In genomic region chr7:74551338-74551999, GRCm38 (mm10) we compare ENCODE assay signal across 10 mouse cellular contexts. TPM values are rescaled to one million over a fixed set of nuclear protein-coding genes. Genes with fewer than 3 reads are reported as not detected.
DNase-seq lines count a peak whose midpoint lies in the region; ATAC-seq and TF ChIP-seq lines count a peak whose summit lies in the region.
"Had no signal": no experiment of that assay in that cellular context is flagged by ENCODE, and none has a peak within 500 bp of the region (broad histone marks: within the 10 kb centered on the region; RNA-seq: fewer than 3 reads in every experiment).

No protein-coding gene starts in this region.

- peak overlapping the region; percentile 91; the same call in 1 of the 2 replicates for H3K4me2 ChIP-seq in forebrain, embryonic 12.5 days
- no peak overlapping the region for H3K4me2 ChIP-seq in forebrain, embryonic 11.5 days (ENCODE audit: low read depth, low read length, severe bottlenecking)
- H3K4me2 ChIP-seq in hindbrain, embryonic 16.5 days (ENCODE audit: low read length) = peak overlapping the region; percentile 91
- no peak overlapping the region for H3K4me2 ChIP-seq in lung, postnatal 0 days (replicated peaks; ENCODE audit: low read depth, low read length)

- TF ChIP-seq CTCF in lung, postnatal 0 days (IDR thresholded peaks at IDR 0.05) = no peak

- 85% methylated on average over 9 of the region's 9 CpGs for WGBS in forebrain, embryonic 12.5 days
- WGBS in forebrain, embryonic 11.5 days = 80% methylated on average over 9 of the region's 9 CpGs
- WGBS in hindbrain, embryonic 16.5 days = 72% methylated on average over 9 of the region's 9 CpGs
- WGBS in lung, postnatal 0 days = 66% methylated on average over 9 of the region's 9 CpGs

- H3K9ac ChIP-seq in forebrain, embryonic 12.5 days = no peak overlapping the region
- no peak overlapping the region for H3K9ac ChIP-seq in forebrain, embryonic 11.5 days (ENCODE audit: low read length)
- no peak overlapping the region for H3K9ac ChIP-seq in hindbrain, embryonic 16.5 days (ENCODE audit: low read depth, low read length)
- no peak overlapping the region for H3K9ac ChIP-seq in lung, postnatal 0 days (replicated peaks; ENCODE audit: low read depth)

- ATAC-seq in forebrain, embryonic 12.5 days (ENCODE audit: low FRiP score) = no peak
- no peak for ATAC-seq in forebrain, embryonic 11.5 days (replicated peaks; ENCODE audit: low FRiP score)
- ATAC-seq in megakaryocyte, adult 5-6 weeks (ENCODE audit: poor library complexity, severe bottlenecking) = no peak
- no peak for ATAC-seq in hindbrain, embryonic 16.5 days
- ATAC-seq in lung, postnatal 0 days = no peak

- TF ChIP-seq EP300 in lung, postnatal 0 days (IDR thresholded peaks at IDR 0.05) = no peak

- no peaks in the 10 kb centered on the region for H3K9me3 ChIP-seq in forebrain, embryonic 12.5 days
- no peaks in the 10 kb centered on the region for H3K9me3 ChIP-seq in forebrain, embryonic 11.5 days (ENCODE audit: control insufficient read depth, low read length)
- no peaks in the 10 kb centered on the region for H3K9me3 ChIP-seq in megakaryocyte, embryonic 14.5 days
- H3K9me3 ChIP-seq in hindbrain, embryonic 16.5 days (ENCODE audit: control insufficient read depth, low read length) = no peaks in the 10 kb centered on the region
- no peaks in the 10 kb centered on the region for H3K9me3 ChIP-seq in lung, postnatal 0 days (ENCODE audit: low read length)

- H3K36me3 ChIP-seq in forebrain, embryonic 12.5 days (replicated peaks) = no peaks in the 10 kb centered on the region
- no peaks in the 10 kb centered on the region for H3K36me3 ChIP-seq in forebrain, embryonic 11.5 days (ENCODE audit: control insufficient read depth, insufficient read depth, low read length)
- H3K36me3 ChIP-seq in megakaryocyte, embryonic 14.5 days (replicated peaks; ENCODE audit: low read length) = peaks cover 5% of the 10 kb centered on the region
- no peaks in the 10 kb centered on the region for H3K36me3 ChIP-seq in hindbrain, embryonic 16.5 days (ENCODE audit: control insufficient read depth, insufficient read depth, low read length)
- no peaks in the 10 kb centered on the region for H3K36me3 ChIP-seq in lung, postnatal 0 days (ENCODE audit: insufficient read depth, low read length)

- H3K27me3 ChIP-seq in forebrain, embryonic 12.5 days = peaks cover 33% of the 10 kb centered on the region
- peaks cover 17% of the 10 kb centered on the region; the same call in 1 of the 2 replicates for H3K27me3 ChIP-seq in forebrain, embryonic 11.5 days (ENCODE audit: control insufficient read depth, insufficient read depth, low read length)
- peaks cover 6% of the 10 kb centered on the region for H3K27me3 ChIP-seq in megakaryocyte, embryonic 14.5 days (replicated peaks)
- no peaks in the 10 kb centered on the region for H3K27me3 ChIP-seq in hindbrain, embryonic 16.5 days (replicated peaks; ENCODE audit: control insufficient read depth, insufficient read depth, low read length)
- H3K27me3 ChIP-seq in lung, postnatal 0 days (replicated peaks; ENCODE audit: insufficient read depth, low read length) = 0 out of 2 replicates have a peak, but pooled peaks cover 4% of the 10 kb centered on the region

- H3K4me3 ChIP-seq in forebrain, embryonic 12.5 days (replicated peaks) = no peak overlapping the region
- no peak overlapping the region for H3K4me3 ChIP-seq in forebrain, embryonic 11.5 days (ENCODE audit: low read depth, low read length)
- peak overlapping the region; percentile 42 for H3K4me3 ChIP-seq in megakaryocyte, embryonic 14.5 days (replicated peaks)
- H3K4me3 ChIP-seq in hindbrain, embryonic 16.5 days (ENCODE audit: low read length) = peak overlapping the region; percentile 86
- no peak overlapping the region for H3K4me3 ChIP-seq in lung, postnatal 0 days (ENCODE audit: low read depth, low read length)
- H3K4me3 ChIP-seq: heart, adult 2 months had no signal

- H3K27ac ChIP-seq in forebrain, embryonic 12.5 days = no peak overlapping the region
- no peak overlapping the region for H3K27ac ChIP-seq in forebrain, embryonic 11.5 days (ENCODE audit: low read depth, low read length)
- H3K27ac ChIP-seq in hindbrain, embryonic 16.5 days (ENCODE audit: low read depth, low read length) = no peak overlapping the region
- no peak overlapping the region for H3K27ac ChIP-seq in lung, postnatal 0 days (ENCODE audit: low read length)

- no peak for DNase-seq in forebrain, embryonic 11.5 days (ENCODE audit: low spot score)
- peak; percentile 61 for DNase-seq in thymus, postnatal 25 days
- no peak for DNase-seq in layer of hippocampus, adult 9-11 months
- DNase-seq in lung, postnatal 0 days (ENCODE audit: low spot score) = no peak
- DNase-seq: heart, adult 2 months; lung, postnatal 36 days had no signal

- peaks cover 15% of the 10 kb centered on the region for H3K4me1 ChIP-seq in forebrain, embryonic 12.5 days
- H3K4me1 ChIP-seq in forebrain, embryonic 11.5 days (replicated peaks; ENCODE audit: control insufficient read depth, insufficient read depth, low read length) = peaks cover 3% of the 10 kb centered on the region; the same call in 1 of the 2 replicates
- H3K4me1 ChIP-seq in megakaryocyte, embryonic 14.5 days = peaks cover 89% of the 10 kb centered on the region
- H3K4me1 ChIP-seq in hindbrain, embryonic 16.5 days (ENCODE audit: control insufficient read depth, insufficient read depth, low read depth, low read length) = peaks cover 10% of the 10 kb centered on the region
- peaks cover 4% of the 10 kb centered on the region; the same call in 1 of the 2 replicates for H3K4me1 ChIP-seq in lung, postnatal 0 days (ENCODE audit: insufficient read depth, low read depth, low read length)

RNA-seq across cellular contexts. Expression of gene Slco3a1, which starts 3.1 kb away (rescaled TPM):
- polyA plus RNA-seq in forebrain, embryonic 12.5 days (2016; fragmentation: Nextera tagmentation; extraction: Ambion mirVana) = 12.0 and 13.7 TPM in 2 replicates
- polyA plus RNA-seq in forebrain, embryonic 11.5 days (2014; fragmentation: Nextera tagmentation; extraction: Ambion mirVana) = 6.1 and 6.8 TPM in 2 replicates
- 9.0 and 9.4 TPM in 2 replicates for polyA plus RNA-seq in megakaryocyte, embryonic 14.5 days (2012; ENCODE audit: insufficient read depth, low replicate concordance)
- total RNA-seq in megakaryocyte, adult 5-6 weeks (2015) = 3.8 and 6.5 TPM in 2 replicates
- 3.5 and 5.2 TPM in 2 replicates for total RNA-seq in megakaryocyte, adult 5-6 weeks (2017)
- polyA plus RNA-seq in hindbrain, embryonic 16.5 days (2015; fragmentation: Nextera tagmentation; extraction: Ambion mirVana) = 18.9 and 21.0 TPM in 2 replicates
- 42.8 and 51.8 TPM in 2 replicates for polyA plus RNA-seq in lung, postnatal 0 days (2015; fragmentation: Nextera tagmentation; extraction: Ambion mirVana)

Comparison
In these comparisons a context has a peak if more than half of its experiments do, and no peak if none do; other contexts are left out.
1. H3K4me2 ChIP-seq: peak in forebrain, embryonic 12.5 days (single experiment) and hindbrain, embryonic 16.5 days (single experiment); none in forebrain, embryonic 11.5 days (single experiment) and lung, postnatal 0 days (single experiment).
2. H3K4me3 ChIP-seq: peak in megakaryocyte, embryonic 14.5 days (single experiment) and hindbrain, embryonic 16.5 days (single experiment); none in forebrain, embryonic 12.5 days (single experiment), forebrain, embryonic 11.5 days (single experiment) and lung, postnatal 0 days (single experiment).